Mouse (Mus musculus): ENCODE data around the gene Tom1l2. TPM values are rescaled to one million over a fixed set of nuclear protein-coding genes. Genes with fewer than 3 reads are reported as not detected.

Tom1l2 gene
- total and polyA plus RNA-seq, 3 experiments, result 4.8 to 10.4 (median 10.4) TPM

DNA sequence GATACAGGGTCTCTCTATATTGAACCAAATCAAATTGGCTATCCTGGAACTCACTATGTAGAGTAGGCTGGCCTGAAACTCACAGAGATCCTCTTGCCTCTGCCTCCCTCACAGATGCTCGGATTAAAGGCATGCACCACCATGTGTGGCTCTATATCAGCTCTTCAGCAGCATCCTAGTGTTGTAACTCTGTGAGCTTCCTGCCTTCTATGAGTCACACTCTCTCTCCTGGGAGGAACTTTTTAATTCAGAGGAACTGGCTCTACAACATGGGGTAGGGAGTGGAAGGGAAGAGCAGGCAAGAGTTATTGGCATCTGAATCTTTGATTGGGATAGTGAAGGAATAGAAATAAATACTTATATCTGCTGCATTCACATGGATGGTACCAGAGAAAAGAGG lies 4.4 kb upstream of the Tom1l2 start:
- TF ChIP-seq JUND (conservative IDR thresholded peaks at IDR 0.05; ENCODE audit: low read depth, low read length), result no peak
- no peak for TF ChIP-seq ZMIZ1 (IDR thresholded peaks at IDR 0.05; ENCODE audit: low read depth, low read length)
- no peak for TF ChIP-seq NELFE (IDR thresholded peaks at IDR 0.05; ENCODE audit: low read depth, low read length)
- TF ChIP-seq MAFK (IDR thresholded peaks at IDR 0.05; ENCODE audit: insufficient replicate concordance, low read length), result no peak
- no peak for TF ChIP-seq USF1 (IDR thresholded peaks at IDR 0.05; ENCODE audit: low read depth, low read length)
- no peak for TF ChIP-seq CTCF (conservative IDR thresholded peaks at IDR 0.05 in 1 of 2, IDR thresholded peaks at IDR 0.05 in 1 of 2; ENCODE audit: low read depth in 2 of 2, low read length in 2 of 2)
- TF ChIP-seq RCOR1 (conservative IDR thresholded peaks at IDR 0.05; ENCODE audit: low read depth, low read length), result no peak
- TF ChIP-seq USF2 (conservative IDR thresholded peaks at IDR 0.05; ENCODE audit: low read depth, low read length), result no peak
- no peak for TF ChIP-seq MYC (IDR thresholded peaks at IDR 0.05; ENCODE audit: low read depth, low read length)
- H3K4me3 ChIP-seq (replicated peaks in 1 of 3; ENCODE audit: low read depth in 2 of 3, low read length in 2 of 3, poor library complexity in 1 of 3), result no peak overlapping the region
- H3K27ac ChIP-seq (ENCODE audit: insufficient read depth, low read depth), result no peak overlapping the region
- no peak for DNase-seq (ENCODE audit: extremely low read depth)
- H3K9ac ChIP-seq (ENCODE audit: insufficient read depth, low read depth), result no peak overlapping the region
- no peaks in the 10 kb centered on the region for H3K36me3 ChIP-seq (replicated peaks in 1 of 2; ENCODE audit: control insufficient read depth in 1 of 2, insufficient read depth in 1 of 2, low read length in 1 of 2)
- no peaks in the 10 kb centered on the region for H3K27me3 ChIP-seq (replicated peaks)
- no peaks in the 10 kb centered on the region for H3K9me3 ChIP-seq (replicated peaks; ENCODE audit: low read length)
- peaks cover 0 to 23% of the 10 kb centered on the region in 2 experiments; a peak in 2 of 4 replicates for H3K4me1 ChIP-seq (ENCODE audit: control insufficient read depth in 1 of 2, insufficient read depth in 2 of 2)
- dilution Hi-C loops (cut with MboI; ENCODE audit: extremely low pct_ligation_motif_present, extremely low pct_unique_long_range_greater_than_20kb, low sequenced_read_pairs) (no loop called here), in situ Hi-C loops (cut with MboI; ENCODE audit: low pct_ligation_motif_present, low pct_unique_long_range_greater_than_20kb, low sequenced_read_pairs) (no loop called here)
- no peaks in the 10 kb centered on the region for H3K79me2 ChIP-seq (replicated peaks; ENCODE audit: control insufficient read depth, extremely low read depth, insufficient read depth, poor library complexity, severe bottlenecking)
- H3K4me2 ChIP-seq (ENCODE audit: insufficient read depth, low read depth, poor library complexity, severe bottlenecking), result no peak overlapping the region

DNA sequence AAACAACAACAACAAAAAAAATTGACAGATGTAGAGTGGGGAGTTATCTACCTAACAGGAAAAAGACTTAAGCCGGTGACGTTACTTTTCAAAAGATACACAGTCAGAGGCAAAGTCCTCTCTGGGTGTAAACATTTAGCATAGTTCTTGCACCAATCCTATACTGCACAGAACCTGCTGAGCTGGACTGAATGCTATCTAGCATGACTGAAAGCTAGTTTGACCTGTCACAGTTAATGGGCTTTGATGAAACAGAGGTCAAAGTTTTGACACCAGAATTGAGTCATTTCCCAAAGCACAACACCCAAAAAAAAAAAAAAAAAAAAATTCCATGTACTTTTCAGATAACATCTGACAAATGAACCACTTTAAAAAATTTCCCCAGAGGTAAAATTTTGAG lies 3.2 kb upstream of the Tom1l2 start:
- Histone ChIP-seq H3K4me1 (ENCODE audit: control insufficient read depth in 1 of 2, insufficient read depth in 2 of 2) (peaks cover 5 to 31% of the 10 kb centered on the region in 2 experiments; a peak in 3 of 4 replicates), H3K4me2 (ENCODE audit: insufficient read depth, low read depth, poor library complexity, severe bottlenecking) (no peak overlapping the region), H3K79me2 (replicated peaks; ENCODE audit: control insufficient read depth, extremely low read depth, insufficient read depth, poor library complexity, severe bottlenecking) (no peaks in the 10 kb centered on the region; the same call in 1 of the 2 replicates), H3K9me3 (replicated peaks; ENCODE audit: low read length) (no peaks in the 10 kb centered on the region), H3K27ac (ENCODE audit: insufficient read depth, low read depth) (no peak overlapping the region), H3K9ac (ENCODE audit: insufficient read depth, low read depth) (no peak overlapping the region), H3K4me3 (replicated peaks in 1 of 3; ENCODE audit: low read depth in 2 of 3, low read length in 2 of 3, poor library complexity in 1 of 3) (no peak overlapping the region), H3K27me3 (replicated peaks) (no peaks in the 10 kb centered on the region), H3K36me3 (replicated peaks in 1 of 2; ENCODE audit: control insufficient read depth in 1 of 2, insufficient read depth in 1 of 2, low read length in 1 of 2) (no peaks in the 10 kb centered on the region)
- in situ Hi-C loops (cut with MboI; ENCODE audit: low pct_ligation_motif_present, low pct_unique_long_range_greater_than_20kb, low sequenced_read_pairs), result no loop called here
- TF ChIP-seq UBTF (IDR thresholded peaks at IDR 0.05; ENCODE audit: low read depth, low read length), result no peak
- no peak for DNase-seq (ENCODE audit: extremely low read depth)
- dilution Hi-C loops (cut with MboI; ENCODE audit: extremely low pct_ligation_motif_present, extremely low pct_unique_long_range_greater_than_20kb, low sequenced_read_pairs), result no loop called here

DNA sequence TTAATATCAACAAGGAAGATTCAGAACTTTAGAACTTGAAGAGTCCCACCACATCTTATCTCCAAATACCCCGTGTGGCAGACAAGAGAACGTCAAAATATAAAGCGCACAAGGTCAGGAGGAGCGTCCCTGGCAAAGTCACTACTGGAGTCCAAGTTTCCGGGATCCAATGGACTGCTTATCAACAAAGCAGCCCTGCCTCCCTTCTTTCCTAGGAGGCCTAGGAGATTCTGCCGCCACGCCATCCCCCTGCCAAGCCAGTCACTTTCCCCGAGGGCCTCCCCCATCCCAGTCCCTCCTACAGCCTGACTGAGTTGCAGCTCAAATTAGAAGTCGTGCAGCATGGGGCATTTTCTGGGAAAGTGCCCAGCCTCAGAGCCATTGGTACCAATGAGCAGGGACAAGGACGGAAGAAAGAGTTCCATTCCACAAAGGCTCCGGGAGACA lies 757 bp downstream of the Tom1l2 start:
- Histone ChIP-seq H3K36me3 (replicated peaks in 1 of 2; ENCODE audit: control insufficient read depth in 1 of 2, insufficient read depth in 1 of 2, low read length in 1 of 2) (no peaks in the 10 kb centered on the region), H3K4me1 (ENCODE audit: control insufficient read depth in 1 of 2, insufficient read depth in 2 of 2) (peaks cover 5 to 34% of the 10 kb centered on the region in 2 experiments; a peak in 3 of 4 replicates), H3K9me3 (replicated peaks; ENCODE audit: low read length) (no peaks in the 10 kb centered on the region), H3K4me2 (ENCODE audit: insufficient read depth, low read depth, poor library complexity, severe bottlenecking) (peak overlapping the region; percentile 76), H3K27ac (ENCODE audit: insufficient read depth, low read depth) (no peak overlapping the region), H3K4me3 (replicated peaks in 1 of 3; ENCODE audit: low read depth in 2 of 3, low read length in 2 of 3, poor library complexity in 1 of 3) (peak overlapping the region; percentile 61 to 77 (median 76)), H3K9ac (ENCODE audit: insufficient read depth, low read depth) (peak overlapping the region; percentile 60), H3K27me3 (replicated peaks) (no peaks in the 10 kb centered on the region), H3K79me2 (replicated peaks; ENCODE audit: control insufficient read depth, extremely low read depth, insufficient read depth, poor library complexity, severe bottlenecking) (no peaks in the 10 kb centered on the region; the same call in none of the 2 replicates)
- TF ChIP-seq CHD1 (IDR thresholded peaks at IDR 0.05; ENCODE audit: low read depth, low read length) (no peak), PAX5 (IDR thresholded peaks at IDR 0.05; ENCODE audit: low read length) (no peak), ELF1 (IDR thresholded peaks at IDR 0.05; ENCODE audit: low read depth, low read length) (no peak), CHD2 (IDR thresholded peaks at IDR 0.05; ENCODE audit: low read length) (no peak), EP300 (IDR thresholded peaks at IDR 0.05; ENCODE audit: low read length) (no peak), JUN (IDR thresholded peaks at IDR 0.05; ENCODE audit: insufficient read depth, low read depth, low read length) (no peak), RAD21 (IDR thresholded peaks at IDR 0.05; ENCODE audit: low read depth, low read length) (no peak), ZKSCAN1 (IDR thresholded peaks at IDR 0.05; ENCODE audit: borderline replicate concordance, low read depth, low read length) (no peak), USF2 (conservative IDR thresholded peaks at IDR 0.05; ENCODE audit: low read depth, low read length) (no peak), MAZ (IDR thresholded peaks at IDR 0.05; ENCODE audit: low read depth, low read length) (no peak), POLR2AphosphoS2 (IDR thresholded peaks at IDR 0.05; ENCODE audit: low read depth, low read length) (no peak), TBP (conservative IDR thresholded peaks at IDR 0.05; ENCODE audit: low read depth, low read length) (no peak), RCOR1 (conservative IDR thresholded peaks at IDR 0.05; ENCODE audit: low read depth, low read length) (no peak), MEF2A (IDR thresholded peaks at IDR 0.05; ENCODE audit: borderline replicate concordance, low read depth, low read length) (no peak), JUND (conservative IDR thresholded peaks at IDR 0.05; ENCODE audit: low read depth, low read length) (no peak), MYC (IDR thresholded peaks at IDR 0.05; ENCODE audit: low read depth, low read length) (no peak), CTCF (conservative IDR thresholded peaks at IDR 0.05 in 1 of 2, IDR thresholded peaks at IDR 0.05 in 1 of 2; ENCODE audit: low read depth in 2 of 2, low read length in 2 of 2) (no peak), USF1 (IDR thresholded peaks at IDR 0.05; ENCODE audit: low read depth, low read length) (no peak), SMC3 (IDR thresholded peaks at IDR 0.05; ENCODE audit: low read depth, low read length) (no peak)
- dilution Hi-C loops (cut with MboI; ENCODE audit: extremely low pct_ligation_motif_present, extremely low pct_unique_long_range_greater_than_20kb, low sequenced_read_pairs) (no loop called here), in situ Hi-C loops (cut with MboI; ENCODE audit: low pct_ligation_motif_present, low pct_unique_long_range_greater_than_20kb, low sequenced_read_pairs) (no loop called here)
- DNase-seq (ENCODE audit: extremely low read depth), result no peak
